Mouse (Mus musculus): ENCODE results near the gene Dhx34. TPM values are rescaled to one million over a fixed set of nuclear protein-coding genes. Genes with fewer than 3 reads are reported as not detected.
"Not testable (repeated sequence)": the region's sequence is repeated elsewhere in the genome, so short reads cannot be mapped to it uniquely, and the experiment has no call there.

Dhx34 gene
- 13.1 and 14.5 TPM in 2 replicates for polyA plus RNA-seq (2015; fragmentation: Nextera tagmentation; extraction: Ambion mirVana)

GRCm38 (mm10) chr7:16221582-16222272 lies at the start of gene Dhx34:
Gene Dhx34, minus strand, starts transcription at chr7:16222037.
- H3K27me3 ChIP-seq, result no peaks in the 10 kb centered on the region
- H3K4me2 ChIP-seq (replicated peaks), result peak within 1 kb of the TSS; percentile 68
- H3K4me3 ChIP-seq, result peak within 1 kb of the TSS; percentile 70
- 1% methylated on average over 34 of the region's 34 CpGs for WGBS
- peak; percentile 94 for ATAC-seq (ENCODE audit: low FRiP score, low read depth)
- peaks cover 20% of the 10 kb centered on the region for H3K36me3 ChIP-seq
- H3K9ac ChIP-seq, result peak within 1 kb of the TSS; percentile 79
- H3K9me3 ChIP-seq, result no peaks in the 10 kb centered on the region
- H3K4me1 ChIP-seq, result peaks cover 7% of the 10 kb centered on the region
- H3K27ac ChIP-seq, result peak within 1 kb of the TSS; percentile 85

- H3K4me1 ChIP-seq, result peaks cover 28% of the 10 kb centered on the region
- 75% methylated on average over 1 of the region's 1 CpGs for WGBS
Observed at GRCm38 (mm10) chr7:16271139-16271538, 49.3 kb upstream of the Dhx34 start.

GRCm38 (mm10) chr7:16266593-16266992 lies 44.8 kb upstream of the Dhx34 start:
- H3K36me3 ChIP-seq; ATAC-seq (ENCODE audit: low FRiP score, low read depth); H3K27me3 ChIP-seq; H3K4me2 ChIP-seq (replicated peaks); H3K4me1 ChIP-seq; H3K27ac ChIP-seq; H3K9ac ChIP-seq; H3K4me3 ChIP-seq: not testable (repeated sequence)
- H3K9me3 ChIP-seq, result peaks cover 15% of the 10 kb centered on the region; the same call in 1 of the 2 replicates
- WGBS, result 79% methylated on average over 7 of the region's 7 CpGs

More at GRCm38 (mm10) chr7:16271139-16271538, 49.3 kb upstream of the Dhx34 start:
- Histone ChIP-seq H3K4me3 (no peak overlapping the region), H3K9ac (no peak overlapping the region; the same call in 1 of the 2 replicates), H3K9me3 (0 out of 2 replicates have a peak, but pooled peaks cover 2% of the 10 kb centered on the region), H3K36me3 (peaks cover 14% of the 10 kb centered on the region), H3K27ac (no peak overlapping the region), H3K27me3 (peaks cover 4% of the 10 kb centered on the region; the same call in 1 of the 2 replicates), H3K4me2 (replicated peaks) (0 out of 2 replicates have a peak overlapping the region, but pooled peaks have one; percentile 90)
- no peak for ATAC-seq (ENCODE audit: low FRiP score, low read depth)

GRCm38 (mm10) chr7:16265856-16266255 lies 44.0 kb upstream of the Dhx34 start:
- Histone ChIP-seq H3K9ac (no peak overlapping the region), H3K9me3 (peaks cover 15% of the 10 kb centered on the region; the same call in 1 of the 2 replicates), H3K4me1 (no peaks in the 10 kb centered on the region), H3K27ac (no peak overlapping the region), H3K36me3 (peaks cover 3% of the 10 kb centered on the region; the same call in 1 of the 2 replicates), H3K4me3 (no peak overlapping the region), H3K27me3 (no peaks in the 10 kb centered on the region), H3K4me2 (replicated peaks) (no peak overlapping the region)
- WGBS, result 86% methylated on average over 11 of the region's 11 CpGs
- ATAC-seq (ENCODE audit: low FRiP score, low read depth), result no peak

GRCm38 (mm10) chr7:16263843-16264242 lies 42.0 kb upstream of the Dhx34 start:
- WGBS, result 84% methylated on average over 5 of the region's 5 CpGs
- no peak for ATAC-seq (ENCODE audit: low FRiP score, low read depth)
- Histone ChIP-seq H3K27me3 (no peaks in the 10 kb centered on the region), H3K4me3 (no peak overlapping the region), H3K9me3 (peaks cover 15% of the 10 kb centered on the region; the same call in 1 of the 2 replicates), H3K9ac (no peak overlapping the region), H3K4me2 (replicated peaks) (no peak overlapping the region), H3K27ac (no peak overlapping the region), H3K36me3 (no peaks in the 10 kb centered on the region), H3K4me1 (no peaks in the 10 kb centered on the region)

- no peak overlapping the region for H3K4me2 ChIP-seq (replicated peaks)
- no peaks in the 10 kb centered on the region for H3K36me3 ChIP-seq
- no peak overlapping the region for H3K4me3 ChIP-seq
- H3K27ac ChIP-seq, result no peak overlapping the region
- ATAC-seq (ENCODE audit: low FRiP score, low read depth), result no peak
- H3K9me3 ChIP-seq, result peaks cover 15% of the 10 kb centered on the region; the same call in 1 of the 2 replicates
- no peaks in the 10 kb centered on the region for H3K27me3 ChIP-seq
- no peaks in the 10 kb centered on the region for H3K4me1 ChIP-seq
- H3K9ac ChIP-seq, result no peak overlapping the region
- WGBS, result 29% methylated on average over 8 of the region's 8 CpGs
Observed at GRCm38 (mm10) chr7:16263015-16263787, 41.4 kb upstream of the Dhx34 start.

- 73% methylated on average over 1 of the region's 1 CpGs for WGBS
- Histone ChIP-seq H3K9me3 (peaks cover 13% of the 10 kb centered on the region; the same call in 1 of the 2 replicates), H3K4me1 (no peaks in the 10 kb centered on the region), H3K4me3 (no peak overlapping the region), H3K27ac (no peak overlapping the region), H3K36me3 (no peaks in the 10 kb centered on the region), H3K4me2 (replicated peaks) (no peak overlapping the region), H3K9ac (no peak overlapping the region), H3K27me3 (no peaks in the 10 kb centered on the region)
- ATAC-seq (ENCODE audit: low FRiP score, low read depth), result no peak
Observed at GRCm38 (mm10) chr7:16261097-16261496, 39.3 kb upstream of the Dhx34 start.

GRCm38 (mm10) chr7:16259110-16259590 lies 37.3 kb upstream of the Dhx34 start, which contains the start of gene C5ar1:
Gene C5ar1, minus strand, starts transcription at chr7:16259540.
- Histone ChIP-seq H3K4me2 (replicated peaks) (no peak within 1 kb of the TSS), H3K4me1 (no peaks in the 10 kb centered on the region)
- WGBS, result 82% methylated on average over 5 of the region's 5 CpGs

GRCm38 (mm10) chr7:16257830-16258229 lies 36.0 kb upstream of the Dhx34 start:
- Histone ChIP-seq H3K27ac (no peak overlapping the region), H3K27me3 (no peaks in the 10 kb centered on the region), H3K9ac (no peak overlapping the region), H3K9me3 (no peaks in the 10 kb centered on the region), H3K4me3 (no peak overlapping the region), H3K4me1 (no peaks in the 10 kb centered on the region), H3K36me3 (no peaks in the 10 kb centered on the region), H3K4me2 (replicated peaks) (no peak overlapping the region)
- ATAC-seq (ENCODE audit: low FRiP score, low read depth), result no peak
- WGBS, result 89% methylated on average over 11 of the region's 11 CpGs

More at GRCm38 (mm10) chr7:16259110-16259590, 37.3 kb upstream of the Dhx34 start, which contains the start of gene C5ar1:
- H3K27ac ChIP-seq, result no peak within 1 kb of the TSS
- ATAC-seq (ENCODE audit: low FRiP score, low read depth), result no peak
- H3K27me3 ChIP-seq, result no peaks in the 10 kb centered on the region
- no peak within 1 kb of the TSS for H3K4me3 ChIP-seq
- H3K9me3 ChIP-seq, result no peaks in the 10 kb centered on the region
- no peaks in the 10 kb centered on the region for H3K36me3 ChIP-seq
- no peak within 1 kb of the TSS for H3K9ac ChIP-seq

- 81% methylated on average over 4 of the region's 4 CpGs for WGBS
- H3K36me3 ChIP-seq; H3K27ac ChIP-seq; H3K9ac ChIP-seq; H3K4me3 ChIP-seq; H3K27me3 ChIP-seq; ATAC-seq (ENCODE audit: low FRiP score, low read depth); H3K4me1 ChIP-seq; H3K9me3 ChIP-seq; H3K4me2 ChIP-seq (replicated peaks): not testable (repeated sequence)
Observed at GRCm38 (mm10) chr7:16255963-16256362, 34.1 kb upstream of the Dhx34 start.

- ATAC-seq (ENCODE audit: low FRiP score, low read depth), result no peak
- WGBS, result 67% methylated on average over 4 of the region's 4 CpGs
- Histone ChIP-seq H3K9me3 (no peaks in the 10 kb centered on the region), H3K4me3 (no peak overlapping the region), H3K27me3 (no peaks in the 10 kb centered on the region), H3K27ac (no peak overlapping the region), H3K4me1 (no peaks in the 10 kb centered on the region), H3K9ac (no peak overlapping the region), H3K4me2 (replicated peaks) (no peak overlapping the region), H3K36me3 (no peaks in the 10 kb centered on the region)
Observed at GRCm38 (mm10) chr7:16254195-16254594, 32.4 kb upstream of the Dhx34 start.

- H3K9me3 ChIP-seq, result no peaks in the 10 kb centered on the region
- no peaks in the 10 kb centered on the region for H3K27me3 ChIP-seq
- no peak overlapping the region for H3K27ac ChIP-seq
- no peak overlapping the region for H3K9ac ChIP-seq
- WGBS, result 79% methylated on average over 5 of the region's 5 CpGs
- no peak for ATAC-seq (ENCODE audit: low FRiP score, low read depth)
- no peaks in the 10 kb centered on the region for H3K36me3 ChIP-seq
- H3K4me2 ChIP-seq (replicated peaks), result no peak overlapping the region
- H3K4me1 ChIP-seq, result no peaks in the 10 kb centered on the region
- no peak overlapping the region for H3K4me3 ChIP-seq
Observed at GRCm38 (mm10) chr7:16250687-16251086, 28.9 kb upstream of the Dhx34 start.

Data from limb, embryonic 13.5 days (tissue).